Mouse (Mus musculus) G1E (cell line): Measurements from ENCODE around the gene Pard3.

ENCODE experiments used
- CTCF ChIP-seq: IDR thresholded peaks from 2 replicates; pipeline ENCODE4 v1.5.1; 2012; ENCODE audit warnings: low read depth, low read length, inconsistent platforms, mixed read lengths
- GATA1 ChIP-seq: IDR thresholded peaks from 2 replicates; pipeline ENCODE4 v1.6.1; 2012; ENCODE audit warnings: borderline replicate concordance, low read length, inconsistent platforms, mixed read lengths
- POLR2AphosphoS5 ChIP-seq: IDR thresholded peaks from 2 replicates; pipeline ENCODE4 v1.6.1; 2012; ENCODE audit warnings: low read depth, low read length, inconsistent platforms; ENCODE audit not compliant: insufficient replicate concordance
- TAL1 ChIP-seq: conservative IDR thresholded peaks from 2 replicates; pipeline ENCODE4 v1.6.1; 2012; ENCODE audit warnings: low read depth, low read length, inconsistent platforms, mixed read lengths

GRCm38 (mm10) chr8:127136201-127136600, 72.5 kb downstream of the Pard3 start:
- TF ChIP-seq CTCF (no peak), TAL1 (no peak), GATA1 (no peak), POLR2AphosphoS5 (no peak)
